Mouse (Mus musculus): ENCODE data around the gene Ppme1.

Ppme1 gene

GRCm38 (mm10) chr7:100281596-100281995 is 90.5 kb downstream of the Ppme1 start:
- in situ Hi-C loops (cut with MboI, MseI) = no loop called here

- in situ Hi-C loops (cut with MboI, MseI) = loop anchor here in 1 of 2 experiments (10.0 kb wide), 1 partner anchor 45 kb away; no protein-coding TSS in a partner anchor
Observed at GRCm38 (mm10) chr7:100279803-100280202, 92.3 kb downstream of the Ppme1 start.

All from T-helper 17 cell (primary cell).